Mouse (Mus musculus): ENCODE data around the gene Gm10134. TPM values are rescaled to one million over a fixed set of nuclear protein-coding genes. Genes with fewer than 3 reads are reported as not detected.
A peak's percentile ranks its signal among the peaks of the same experiment; 100 is the strongest.

Gene Gm10134
- polyA plus RNA-seq, 1 experiment from 2014 or later = not detected

DNA sequence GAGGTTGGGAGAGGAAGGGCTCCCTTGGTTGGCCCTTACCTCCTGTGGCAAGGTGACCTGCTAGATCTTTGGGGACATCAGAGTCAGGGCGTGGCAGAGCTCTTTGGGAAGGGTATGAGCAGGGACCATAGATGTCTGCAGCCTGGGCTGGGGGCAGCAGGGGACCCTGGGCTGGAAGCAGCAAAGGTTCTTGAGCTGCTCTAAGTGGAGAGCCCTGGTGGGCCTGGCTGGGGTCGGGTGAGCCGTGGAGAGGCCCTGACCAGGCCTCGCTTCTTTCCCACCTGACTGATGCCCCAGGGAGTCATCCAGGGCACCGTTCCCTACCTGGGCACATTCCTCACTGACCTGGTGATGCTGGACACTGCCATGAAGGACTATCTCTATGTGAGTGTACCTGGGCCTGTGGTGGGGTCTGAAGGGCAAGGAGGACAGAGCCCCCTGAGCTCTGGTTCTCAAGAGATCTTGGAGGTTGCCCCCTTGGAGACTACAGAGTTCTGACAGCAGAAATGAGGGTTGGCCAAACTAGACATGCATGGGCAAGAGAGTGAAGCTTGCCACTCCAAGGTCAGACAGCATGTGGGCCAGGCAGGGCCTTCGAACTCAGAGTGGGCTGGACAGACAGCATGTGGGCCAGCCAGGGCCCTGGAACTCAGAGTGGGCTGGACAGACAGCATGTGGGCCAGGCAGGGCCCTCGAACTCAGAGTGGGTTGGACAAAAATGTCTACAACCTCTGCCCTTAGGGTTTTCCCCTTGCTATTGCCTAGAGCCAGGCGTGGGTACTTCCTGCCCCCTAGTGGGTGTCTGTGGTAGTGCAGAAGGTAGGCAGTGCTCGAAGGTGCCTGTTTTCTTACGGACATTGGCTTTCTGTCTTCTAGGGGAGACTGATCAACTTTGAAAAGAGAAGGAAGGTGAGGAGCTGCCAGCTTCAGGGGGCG lies 41.6 kb downstream of the Gm10134 start:
- WGBS = 50% methylated on average over 11 of the region's 11 CpGs

DNA sequence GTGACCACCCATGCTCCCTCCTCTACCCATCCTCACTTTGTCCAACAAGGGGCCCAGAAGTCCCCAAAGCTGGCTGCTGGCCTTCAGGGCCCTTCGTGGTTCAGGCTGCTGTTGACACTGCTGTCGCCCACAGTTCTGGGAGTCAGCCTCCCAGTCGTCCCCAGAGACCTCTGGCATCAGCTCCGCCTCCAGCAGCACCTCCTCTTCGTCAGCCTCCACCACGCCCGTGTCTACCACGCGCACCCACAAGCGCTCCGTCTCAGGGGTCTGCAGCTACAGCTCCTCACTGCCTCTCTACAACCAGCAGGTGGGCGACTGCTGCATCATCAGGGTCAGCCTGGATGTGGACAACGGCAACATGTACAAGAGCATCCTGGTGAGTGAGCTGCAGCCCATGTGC lies 43.3 kb downstream of the Gm10134 start:
- no peaks in the 10 kb centered on the region for H3K27me3 ChIP-seq (replicated peaks; ENCODE audit: control insufficient read depth, insufficient read depth, low read length)
- DNase-seq (ENCODE audit: low spot score) (no peak), ATAC-seq (no peak)
- H3K4me1 ChIP-seq (ENCODE audit: control insufficient read depth, insufficient read depth, low read length) = no peaks in the 10 kb centered on the region
- 89% methylated on average over 13 of the region's 13 CpGs for WGBS
- no peak overlapping the region for H3K9ac ChIP-seq (ENCODE audit: low read length)
- peaks cover 99% of the 10 kb centered on the region for H3K36me3 ChIP-seq (ENCODE audit: control insufficient read depth, insufficient read depth, low read length)
- no peak overlapping the region for H3K4me2 ChIP-seq (ENCODE audit: low read length)
- no peak overlapping the region for H3K4me3 ChIP-seq (ENCODE audit: low read depth, low read length)
- H3K9me3 ChIP-seq (replicated peaks; ENCODE audit: control insufficient read depth, low read length) = no peaks in the 10 kb centered on the region
- no peak overlapping the region for H3K27ac ChIP-seq (ENCODE audit: low read depth, low read length)

More for the DNA sequence above, 41.6 kb downstream of the Gm10134 start:
- Histone ChIP-seq H3K4me3 (ENCODE audit: low read depth, low read length) (no peak overlapping the region), H3K36me3 (ENCODE audit: control insufficient read depth, insufficient read depth, low read length) (peaks cover 99% of the 10 kb centered on the region), H3K27ac (ENCODE audit: low read depth, low read length) (no peak overlapping the region), H3K9ac (ENCODE audit: low read length) (no peak overlapping the region), H3K4me1 (ENCODE audit: control insufficient read depth, insufficient read depth, low read length) (no peaks in the 10 kb centered on the region), H3K9me3 (replicated peaks; ENCODE audit: control insufficient read depth, low read length) (no peaks in the 10 kb centered on the region), H3K27me3 (replicated peaks; ENCODE audit: control insufficient read depth, insufficient read depth, low read length) (no peaks in the 10 kb centered on the region), H3K4me2 (ENCODE audit: low read length) (no peak overlapping the region)
- ATAC-seq = peak; percentile 50
- DNase-seq (ENCODE audit: low spot score) = peak; percentile 82

DNA sequence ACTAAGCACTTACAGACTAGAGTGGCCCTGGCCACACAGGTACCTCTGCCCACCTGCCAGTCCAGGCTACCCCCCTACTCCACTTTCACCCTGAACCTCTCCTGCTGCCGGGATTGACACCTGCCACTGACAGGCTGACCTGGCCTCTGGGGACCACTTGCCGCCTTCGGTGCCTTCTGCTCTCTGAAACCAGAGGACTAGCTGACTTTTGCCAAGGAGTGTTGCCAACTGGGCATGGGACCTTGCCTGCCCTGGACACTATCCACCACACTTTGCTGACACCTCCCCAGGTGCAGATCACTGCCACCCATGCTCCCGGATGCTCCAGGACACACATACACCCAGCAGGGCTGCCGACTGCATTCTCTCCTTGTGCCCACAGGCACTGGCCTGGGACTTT lies 46.4 kb downstream of the Gm10134 start:
- Histone ChIP-seq H3K27ac (ENCODE audit: low read depth, low read length) (no peak overlapping the region), H3K4me3 (ENCODE audit: low read depth, low read length) (no peak overlapping the region), H3K9me3 (replicated peaks; ENCODE audit: control insufficient read depth, low read length) (no peaks in the 10 kb centered on the region), H3K4me2 (ENCODE audit: low read length) (no peak overlapping the region), H3K4me1 (ENCODE audit: control insufficient read depth, insufficient read depth, low read length) (no peaks in the 10 kb centered on the region), H3K9ac (ENCODE audit: low read length) (no peak overlapping the region), H3K36me3 (ENCODE audit: control insufficient read depth, insufficient read depth, low read length) (peaks cover 72% of the 10 kb centered on the region), H3K27me3 (replicated peaks; ENCODE audit: control insufficient read depth, insufficient read depth, low read length) (no peaks in the 10 kb centered on the region)
- DNase-seq (ENCODE audit: low spot score) = no peak
- ATAC-seq = no peak
- WGBS = 89% methylated on average over 5 of the region's 5 CpGs

Other genes with a start within 250 kb of the Gm10134 start
- 4.6 and 5.6 TPM in 2 replicates for gene Ppp1r26, start 59.3 kb upstream of the Gm10134 start, polyA plus RNA-seq (2014; fragmentation: Nextera tagmentation; extraction: Ambion mirVana)
- gene 1700007K13Rik, start 39.8 kb upstream of the Gm10134 start, polyA plus RNA-seq (2014; fragmentation: Nextera tagmentation; extraction: Ambion mirVana) = 2.5 and 3.2 TPM in 2 replicates
- gene Mrps2, start 38.0 kb upstream of the Gm10134 start, polyA plus RNA-seq (2014; fragmentation: Nextera tagmentation; extraction: Ambion mirVana) = 55.0 and 59.2 TPM in 2 replicates
- gene Gbgt1, start 9.2 kb upstream of the Gm10134 start, polyA plus RNA-seq (2014; fragmentation: Nextera tagmentation; extraction: Ambion mirVana) = 0.22 and 0.33 TPM in 2 replicates
- 63.3 and 82.1 TPM in 2 replicates for gene Ralgds, start 7.0 kb downstream of the Gm10134 start, polyA plus RNA-seq (2014; fragmentation: Nextera tagmentation; extraction: Ambion mirVana)
- gene Cel, start 57.3 kb downstream of the Gm10134 start, polyA plus RNA-seq (2014; fragmentation: Nextera tagmentation; extraction: Ambion mirVana) = not detected in 2 replicates
- gene Gtf3c5, start 77.7 kb downstream of the Gm10134 start, polyA plus RNA-seq (2014; fragmentation: Nextera tagmentation; extraction: Ambion mirVana) = 20.5 and 28.6 TPM in 2 replicates
- gene Gfi1b, start 115.9 kb downstream of the Gm10134 start, polyA plus RNA-seq (2014; fragmentation: Nextera tagmentation; extraction: Ambion mirVana) = 0.12 TPM in 1 of 2 replicates, not detected in the other
- gene Tsc1, start 135.1 kb downstream of the Gm10134 start, polyA plus RNA-seq (2014; fragmentation: Nextera tagmentation; extraction: Ambion mirVana) = 17.7 and 25.5 TPM in 2 replicates
- 1.8 and 2.8 TPM in 2 replicates for gene Spaca9, start 193.6 kb downstream of the Gm10134 start, polyA plus RNA-seq (2014; fragmentation: Nextera tagmentation; extraction: Ambion mirVana)
- 2.0 and 2.2 TPM in 2 replicates for gene Ak8, start 194.1 kb downstream of the Gm10134 start, polyA plus RNA-seq (2014; fragmentation: Nextera tagmentation; extraction: Ambion mirVana)